Mouse (Mus musculus): ENCODE data around the gene Mrc2. TPM values are rescaled to one million over a fixed set of nuclear protein-coding genes. Genes with fewer than 3 reads are reported as not detected.

Mrc2 gene
- polyA plus RNA-seq, 1 experiment from 2014 or later = 8.8 TPM

DNA sequence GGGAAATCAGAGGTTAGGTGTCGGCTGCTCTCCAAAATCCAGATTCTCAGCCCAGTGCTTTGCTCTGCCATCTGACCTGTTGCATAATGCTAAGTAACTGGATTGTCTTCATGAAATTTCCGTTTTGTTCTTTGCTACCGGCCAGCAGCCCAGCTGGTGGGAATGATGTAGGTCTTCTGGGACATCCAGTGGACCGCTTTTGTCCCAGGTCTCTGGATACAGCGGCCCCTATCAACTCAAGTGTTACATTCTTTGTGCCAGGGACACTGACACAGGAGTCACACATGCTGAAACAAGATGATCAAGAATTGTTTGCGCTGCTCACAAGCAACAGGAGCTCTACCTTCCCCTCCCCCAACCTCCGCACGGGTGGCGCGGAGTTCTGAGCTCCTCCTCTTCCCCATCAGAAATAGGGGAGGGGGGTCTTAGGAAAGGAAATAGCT is 741 bp upstream of the Mrc2 start:
- H3K27me3 ChIP-seq (replicated peaks; ENCODE audit: control insufficient read depth, insufficient read depth, low read length) = no peaks in the 10 kb centered on the region
- DNase-seq (ENCODE audit: low spot score) = no peak
- peak overlapping the region; percentile 69 for H3K4me3 ChIP-seq (ENCODE audit: low read depth, low read length)
- H3K4me2 ChIP-seq (ENCODE audit: low read length) = peak overlapping the region; percentile 71
- peak overlapping the region; percentile 79 for H3K9ac ChIP-seq (ENCODE audit: low read length)
- no peak for ATAC-seq (replicated peaks; ENCODE audit: low FRiP score, low TSS enrichment, low read depth)
- H3K36me3 ChIP-seq (ENCODE audit: control insufficient read depth, insufficient read depth, low read length) = 0 out of 2 replicates have a peak, but pooled peaks cover 5% of the 10 kb centered on the region
- H3K4me1 ChIP-seq (replicated peaks; ENCODE audit: control insufficient read depth, insufficient read depth, low read length) = peaks cover 26% of the 10 kb centered on the region
- peak overlapping the region; percentile 94 for H3K27ac ChIP-seq (ENCODE audit: low read depth)
- WGBS = 7% methylated on average over 10 of the region's 10 CpGs
- H3K9me3 ChIP-seq (ENCODE audit: control insufficient read depth, low read length) = no peaks in the 10 kb centered on the region

DNA sequence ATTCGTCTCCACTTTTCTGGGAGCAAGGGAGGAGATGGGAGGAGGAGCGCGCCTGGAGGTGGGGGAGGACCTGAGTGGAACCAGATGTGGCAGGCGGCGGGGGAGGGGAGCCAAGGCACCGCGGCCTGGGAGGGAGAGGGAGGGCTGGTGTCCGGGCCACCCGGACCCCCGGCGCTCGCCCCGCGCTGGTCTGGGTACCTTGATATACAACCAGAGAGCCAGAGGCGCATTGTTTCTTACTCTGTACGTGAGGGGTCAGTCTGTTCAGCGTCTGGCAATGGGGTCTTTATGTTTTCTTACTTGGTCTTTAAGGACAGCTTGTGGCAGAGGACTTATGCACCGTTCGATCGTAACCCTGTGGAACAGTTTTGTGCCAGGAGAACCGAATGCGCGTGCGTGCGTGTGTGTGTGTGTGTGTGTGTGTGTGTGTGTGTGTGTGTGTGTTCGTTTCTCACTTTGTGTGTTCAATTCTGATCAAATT is 698 bp downstream of the Mrc2 start:
- ATAC-seq (replicated peaks; ENCODE audit: low FRiP score, low TSS enrichment, low read depth) = peak; percentile 55; the same call in 1 of the 2 replicates
- Histone ChIP-seq H3K27ac (ENCODE audit: low read depth) (peak overlapping the region; percentile 94), H3K4me2 (ENCODE audit: low read length) (peak overlapping the region; percentile 71), H3K9me3 (ENCODE audit: control insufficient read depth, low read length) (no peaks in the 10 kb centered on the region), H3K4me1 (replicated peaks; ENCODE audit: control insufficient read depth, insufficient read depth, low read length) (peaks cover 26% of the 10 kb centered on the region), H3K27me3 (replicated peaks; ENCODE audit: control insufficient read depth, insufficient read depth, low read length) (no peaks in the 10 kb centered on the region), H3K4me3 (ENCODE audit: low read depth, low read length) (peak overlapping the region; percentile 69), H3K9ac (ENCODE audit: low read length) (peak overlapping the region; percentile 79), H3K36me3 (ENCODE audit: control insufficient read depth, insufficient read depth, low read length) (no peaks in the 10 kb centered on the region)
- WGBS = 3% methylated on average over 26 of the region's 26 CpGs
- peak; percentile 89 for DNase-seq (ENCODE audit: low spot score)

DNA sequence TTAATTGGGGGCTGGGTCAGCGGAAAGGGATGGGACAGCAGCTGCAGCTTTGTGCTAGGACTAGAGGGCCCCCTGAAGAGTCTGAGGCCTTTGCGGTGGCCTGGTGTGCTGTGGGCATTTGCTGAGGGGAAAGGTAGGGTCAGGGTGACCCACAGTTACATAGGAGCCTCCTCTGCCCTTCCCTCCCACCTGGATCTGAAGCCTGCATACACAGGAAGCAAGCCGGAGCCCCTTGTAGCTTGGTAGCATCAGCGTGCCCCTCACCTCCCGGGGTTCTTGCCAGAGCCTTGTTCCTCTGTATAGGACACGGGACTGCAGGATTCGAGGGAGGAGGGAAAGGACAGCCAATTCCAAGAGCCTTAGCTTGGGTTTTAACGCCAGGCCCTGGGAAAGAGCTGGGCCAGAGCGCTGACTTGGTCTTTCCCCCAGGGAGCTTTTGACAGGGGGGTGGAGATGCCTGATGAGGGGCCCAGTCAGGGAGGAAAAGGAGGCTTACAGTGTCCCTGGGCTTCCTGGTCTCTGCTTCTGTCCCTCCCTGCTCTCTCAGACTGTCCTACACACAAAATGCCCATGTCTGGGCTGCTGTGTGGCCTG is 1.6 kb downstream of the Mrc2 start:
- H3K9me3 ChIP-seq (ENCODE audit: control insufficient read depth, low read length) = no peaks in the 10 kb centered on the region
- H3K4me1 ChIP-seq (replicated peaks; ENCODE audit: control insufficient read depth, insufficient read depth, low read length) = peaks cover 26% of the 10 kb centered on the region
- H3K9ac ChIP-seq (ENCODE audit: low read length) = peak overlapping the region; percentile 79
- H3K27me3 ChIP-seq (replicated peaks; ENCODE audit: control insufficient read depth, insufficient read depth, low read length) = no peaks in the 10 kb centered on the region
- DNase-seq (ENCODE audit: low spot score) = peak; percentile 62
- peak overlapping the region; percentile 71 for H3K4me2 ChIP-seq (ENCODE audit: low read length)
- H3K4me3 ChIP-seq (ENCODE audit: low read depth, low read length) = peak overlapping the region; percentile 69
- 14% methylated on average over 9 of the region's 9 CpGs for WGBS
- H3K36me3 ChIP-seq (ENCODE audit: control insufficient read depth, insufficient read depth, low read length) = no peaks in the 10 kb centered on the region
- ATAC-seq (replicated peaks; ENCODE audit: low FRiP score, low TSS enrichment, low read depth) = no peak
- H3K27ac ChIP-seq (ENCODE audit: low read depth) = peak overlapping the region; percentile 94; the same call in 1 of the 2 replicates

DNA sequence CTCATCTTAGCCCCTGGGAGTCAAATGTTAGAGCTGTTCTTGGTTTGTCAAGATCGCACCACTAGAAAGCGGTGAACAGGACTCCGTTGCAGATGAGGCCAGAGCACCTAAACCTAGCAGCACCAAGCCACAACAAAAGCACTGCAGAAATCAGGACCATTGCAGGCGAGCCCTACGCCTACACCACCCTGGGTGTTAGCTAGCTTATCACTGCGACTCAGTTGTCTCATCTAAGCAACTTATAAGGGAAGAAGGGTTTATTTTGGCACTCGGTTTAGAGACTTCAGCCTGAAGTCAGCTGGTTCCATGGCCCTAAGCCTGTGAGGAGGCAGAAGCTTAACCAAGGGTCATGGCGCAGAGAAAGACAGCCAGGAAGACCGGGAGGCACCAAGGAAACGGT is 3.6 kb downstream of the Mrc2 start:
- Histone ChIP-seq H3K27me3 (replicated peaks; ENCODE audit: control insufficient read depth, insufficient read depth, low read length) (no peaks in the 10 kb centered on the region), H3K36me3 (ENCODE audit: control insufficient read depth, insufficient read depth, low read length) (no peaks in the 10 kb centered on the region), H3K4me1 (replicated peaks; ENCODE audit: control insufficient read depth, insufficient read depth, low read length) (peaks cover 24% of the 10 kb centered on the region), H3K9ac (ENCODE audit: low read length) (no peak overlapping the region), H3K27ac (ENCODE audit: low read depth) (no peak overlapping the region), H3K4me2 (ENCODE audit: low read length) (no peak overlapping the region), H3K9me3 (ENCODE audit: control insufficient read depth, low read length) (no peaks in the 10 kb centered on the region), H3K4me3 (ENCODE audit: low read depth, low read length) (no peak overlapping the region)
- no peak for ATAC-seq (replicated peaks; ENCODE audit: low FRiP score, low TSS enrichment, low read depth)
- 91% methylated on average over 10 of the region's 10 CpGs for WGBS
- no peak for DNase-seq (ENCODE audit: low spot score)

DNA sequence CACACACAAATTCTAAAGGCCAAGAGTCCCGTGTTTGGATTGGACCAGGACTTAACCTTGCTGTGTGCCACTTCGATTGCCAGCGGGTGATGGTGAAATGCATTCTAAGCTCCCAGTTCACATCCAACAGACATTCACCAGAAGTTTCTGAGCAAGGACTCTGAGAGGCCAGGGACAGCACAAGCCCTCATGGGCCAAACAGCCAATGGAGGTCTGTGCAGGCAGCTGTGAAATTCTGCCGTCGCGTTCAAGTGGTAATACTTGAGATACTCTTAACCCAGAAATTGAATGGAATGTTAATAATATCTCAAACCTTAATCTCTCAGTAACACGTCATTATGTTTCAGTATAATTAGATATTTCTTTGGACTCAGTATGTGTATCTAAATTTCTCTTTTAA is 17.8 kb downstream of the Mrc2 start:
- Histone ChIP-seq H3K9me3 (ENCODE audit: control insufficient read depth, low read length) (no peaks in the 10 kb centered on the region), H3K27me3 (replicated peaks; ENCODE audit: control insufficient read depth, insufficient read depth, low read length) (no peaks in the 10 kb centered on the region), H3K4me3 (ENCODE audit: low read depth, low read length) (no peak overlapping the region), H3K36me3 (ENCODE audit: control insufficient read depth, insufficient read depth, low read length) (no peaks in the 10 kb centered on the region; the same call in 1 of the 2 replicates), H3K4me1 (replicated peaks; ENCODE audit: control insufficient read depth, insufficient read depth, low read length) (peaks cover 27% of the 10 kb centered on the region), H3K4me2 (ENCODE audit: low read length) (no peak overlapping the region), H3K27ac (ENCODE audit: low read depth) (no peak overlapping the region), H3K9ac (ENCODE audit: low read length) (no peak overlapping the region)
- no peak for ATAC-seq (replicated peaks; ENCODE audit: low FRiP score, low TSS enrichment, low read depth)
- no peak for DNase-seq (ENCODE audit: low spot score)
- 94% methylated on average over 7 of the region's 7 CpGs for WGBS

DNA sequence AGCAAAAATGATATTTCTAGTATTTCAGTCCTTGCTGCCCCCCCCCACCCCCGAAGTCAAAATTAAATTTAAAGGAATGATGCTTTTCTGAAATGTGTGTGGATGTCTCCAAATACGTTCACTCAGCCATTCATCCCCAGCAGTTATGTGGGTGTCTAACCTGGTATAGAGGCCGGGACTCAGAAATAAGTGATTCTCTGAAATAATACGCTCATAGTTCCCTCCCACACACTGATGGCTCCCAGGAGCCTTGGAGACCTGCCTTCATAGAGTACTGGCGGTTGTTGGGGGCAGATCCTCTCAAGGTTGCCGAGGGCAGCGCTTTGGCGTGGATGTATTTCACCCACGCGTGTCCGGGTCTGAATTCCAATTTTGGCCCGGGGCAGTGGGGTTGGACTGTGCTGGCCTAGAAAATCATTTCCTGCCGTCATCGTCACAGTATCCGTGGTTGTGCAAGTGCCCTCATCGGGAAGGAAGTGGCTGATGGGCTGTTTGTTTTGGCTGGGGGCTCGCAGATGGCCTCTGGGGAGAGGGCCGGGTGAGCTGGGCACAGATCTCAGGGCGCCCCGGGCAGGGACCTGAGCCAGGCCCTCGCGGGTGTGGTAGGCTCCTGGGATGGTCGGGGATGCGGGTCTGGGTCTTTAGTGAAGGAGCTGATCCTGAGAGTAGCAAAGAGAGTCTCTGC is 19.0 kb downstream of the Mrc2 start:
- WGBS = 70% methylated on average over 24 of the region's 24 CpGs

DNA sequence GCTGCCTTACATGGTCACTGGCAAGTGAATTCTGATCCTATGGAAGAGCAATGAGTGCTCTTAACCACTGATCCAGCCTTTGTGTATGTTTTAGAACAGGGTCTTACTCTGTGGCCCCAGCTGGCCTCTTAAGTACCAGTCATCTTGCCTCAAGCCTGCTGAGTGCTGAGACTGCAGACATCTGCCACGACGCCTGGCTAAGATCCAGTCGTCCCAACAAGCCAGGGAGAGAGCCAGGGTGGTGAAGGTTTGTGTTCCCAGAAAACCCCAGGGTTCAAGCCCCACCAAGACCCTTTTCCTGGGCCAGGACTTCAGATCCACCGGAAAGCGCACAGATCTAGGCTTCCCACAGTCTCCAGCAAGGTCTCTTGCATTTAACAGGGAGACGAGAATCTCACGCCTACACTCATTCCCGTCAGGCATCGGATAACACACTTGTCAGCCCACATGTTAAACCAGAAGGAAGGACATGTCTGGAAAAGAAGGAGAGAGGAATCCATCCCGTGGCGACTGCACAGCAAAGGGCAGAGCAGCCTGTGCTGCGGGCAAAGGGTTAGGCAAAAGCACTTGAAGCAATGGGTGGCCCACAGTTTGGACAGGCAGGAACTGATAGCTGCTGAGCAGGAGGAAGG is 20.0 kb downstream of the Mrc2 start:
- Histone ChIP-seq H3K27ac (ENCODE audit: low read depth) (no peak overlapping the region; the same call in 1 of the 2 replicates), H3K4me3 (ENCODE audit: low read depth, low read length) (no peak overlapping the region), H3K9me3 (ENCODE audit: control insufficient read depth, low read length) (no peaks in the 10 kb centered on the region), H3K36me3 (ENCODE audit: control insufficient read depth, insufficient read depth, low read length) (no peaks in the 10 kb centered on the region; the same call in 1 of the 2 replicates), H3K4me1 (replicated peaks; ENCODE audit: control insufficient read depth, insufficient read depth, low read length) (peaks cover 27% of the 10 kb centered on the region), H3K27me3 (replicated peaks; ENCODE audit: control insufficient read depth, insufficient read depth, low read length) (no peaks in the 10 kb centered on the region), H3K9ac (ENCODE audit: low read length) (no peak overlapping the region), H3K4me2 (ENCODE audit: low read length) (no peak overlapping the region)
- DNase-seq (ENCODE audit: low spot score) (no peak), ATAC-seq (replicated peaks; ENCODE audit: low FRiP score, low TSS enrichment, low read depth) (no peak)
- 42% methylated on average over 12 of the region's 12 CpGs for WGBS

More for the DNA sequence above, 19.0 kb downstream of the Mrc2 start:
- no peak overlapping the region for H3K9ac ChIP-seq (ENCODE audit: low read length)
- no peaks in the 10 kb centered on the region for H3K9me3 ChIP-seq (ENCODE audit: control insufficient read depth, low read length)
- no peaks in the 10 kb centered on the region for H3K27me3 ChIP-seq (replicated peaks; ENCODE audit: control insufficient read depth, insufficient read depth, low read length)
- no peak overlapping the region for H3K4me3 ChIP-seq (ENCODE audit: low read depth, low read length)
- ATAC-seq (replicated peaks; ENCODE audit: low FRiP score, low TSS enrichment, low read depth) (no peak), DNase-seq (ENCODE audit: low spot score) (no peak)
- H3K4me2 ChIP-seq (ENCODE audit: low read length) = no peak overlapping the region
- peaks cover 27% of the 10 kb centered on the region for H3K4me1 ChIP-seq (replicated peaks; ENCODE audit: control insufficient read depth, insufficient read depth, low read length)
- H3K36me3 ChIP-seq (ENCODE audit: control insufficient read depth, insufficient read depth, low read length) = no peaks in the 10 kb centered on the region; the same call in 1 of the 2 replicates
- H3K27ac ChIP-seq (ENCODE audit: low read depth) = no peak overlapping the region

DNA sequence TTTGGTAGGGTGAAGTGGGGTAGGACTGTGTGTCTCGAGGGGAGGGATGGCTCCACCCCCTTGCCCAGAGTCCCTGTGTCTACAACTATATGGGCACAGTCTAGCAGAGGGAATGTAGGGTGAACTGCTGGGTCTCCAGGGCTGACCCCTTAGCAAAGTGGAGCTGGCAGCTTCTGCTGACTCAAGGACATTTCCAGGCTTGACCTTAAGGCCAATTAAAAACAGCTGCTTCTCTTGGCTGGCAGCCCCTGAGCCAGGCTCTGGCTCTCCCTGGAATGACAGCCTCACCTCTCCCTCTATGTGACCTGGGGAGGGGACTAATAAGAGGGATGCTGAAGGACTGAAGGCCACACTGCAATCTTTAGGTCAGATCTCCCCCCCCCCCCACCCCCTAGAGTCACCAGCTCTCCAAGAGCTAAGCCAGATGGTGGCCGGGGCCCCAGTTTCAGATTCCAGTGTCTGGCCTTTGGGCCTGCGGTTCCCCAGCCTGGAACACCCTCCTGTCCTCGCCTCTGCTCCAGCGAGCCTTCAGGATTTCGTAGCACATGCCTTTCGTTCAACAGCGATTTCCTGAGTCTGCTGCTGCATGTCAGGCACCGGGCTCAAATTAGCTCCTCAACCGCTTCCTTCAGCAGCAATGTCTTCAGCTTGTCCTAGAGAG is 20.7 kb downstream of the Mrc2 start:
- 36% methylated on average over 10 of the region's 10 CpGs for WGBS
- Histone ChIP-seq H3K4me2 (ENCODE audit: low read length) (no peak overlapping the region), H3K27me3 (replicated peaks; ENCODE audit: control insufficient read depth, insufficient read depth, low read length) (no peaks in the 10 kb centered on the region), H3K36me3 (ENCODE audit: control insufficient read depth, insufficient read depth, low read length) (no peaks in the 10 kb centered on the region; the same call in 1 of the 2 replicates), H3K9ac (ENCODE audit: low read length) (no peak overlapping the region), H3K27ac (ENCODE audit: low read depth) (no peak overlapping the region; the same call in 1 of the 2 replicates), H3K4me1 (replicated peaks; ENCODE audit: control insufficient read depth, insufficient read depth, low read length) (peaks cover 27% of the 10 kb centered on the region), H3K9me3 (ENCODE audit: control insufficient read depth, low read length) (no peaks in the 10 kb centered on the region), H3K4me3 (ENCODE audit: low read depth, low read length) (no peak overlapping the region)
- ATAC-seq (replicated peaks; ENCODE audit: low FRiP score, low TSS enrichment, low read depth) (no peak), DNase-seq (ENCODE audit: low spot score) (no peak)

Measured in intestine, embryonic 14.5 days (tissue).